Mouse (Mus musculus): ENCODE results near the gene Olfr430. TPM values are rescaled to one million over a fixed set of nuclear protein-coding genes. Genes with fewer than 3 reads are reported as not detected.
"Not testable (repeated sequence)": the region's sequence is repeated elsewhere in the genome, so short reads cannot be mapped to it uniquely, and the experiment has no call there.

Gene Olfr430
- not detected in 2 replicates for polyA plus RNA-seq (2014; fragmentation: Nextera tagmentation; extraction: Ambion mirVana)

DNA sequence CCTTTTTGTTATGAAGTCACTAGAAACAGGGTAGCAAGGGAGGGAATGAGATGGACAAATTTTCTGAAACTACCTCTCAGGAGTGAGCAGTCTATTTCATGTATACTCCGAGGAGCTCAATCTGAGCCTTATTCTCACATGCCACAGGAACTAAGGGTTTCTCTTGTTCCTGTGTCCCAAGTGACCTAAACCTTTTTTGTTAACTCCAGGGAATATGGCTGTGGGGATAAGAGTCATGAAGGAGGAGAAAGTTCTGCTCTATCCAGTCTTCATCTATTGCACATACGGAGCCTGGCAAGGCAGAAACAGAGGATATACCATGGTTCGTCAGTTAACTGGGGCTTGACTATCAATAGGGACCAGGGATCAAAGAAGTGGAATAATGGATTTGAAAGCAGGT is at the start of gene Olfr430:
Gene Olfr430 (plus strand): TSS at position 301 of the 400 bp plus-strand sequence.
- no peak for ATAC-seq (replicated peaks; ENCODE audit: low FRiP score)
- WGBS, result 81% methylated on average over 3 of the region's 3 CpGs

DNA sequence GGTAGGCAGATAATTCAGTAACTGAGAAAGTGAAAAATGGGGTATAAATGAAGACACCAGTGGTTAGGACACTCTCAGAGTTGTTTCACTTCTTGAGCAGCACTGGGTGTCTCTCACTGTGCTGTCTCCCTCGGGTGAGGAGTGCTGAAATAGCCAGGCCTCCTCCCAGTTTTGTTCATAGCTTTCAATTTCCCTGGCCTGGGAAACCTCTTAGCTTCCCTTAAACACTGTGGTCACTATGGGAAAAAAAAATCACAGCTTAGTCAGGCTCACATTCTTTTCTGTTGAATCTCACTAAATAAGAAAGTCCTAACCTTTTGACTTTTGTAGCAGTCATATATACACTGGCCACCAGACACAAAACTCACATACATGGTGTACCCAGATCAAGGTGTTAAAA is 34.7 kb upstream of the Olfr430 start, which contains the start of gene Ifi205:
Gene Ifi205 (minus strand): TSS at position 113 of the 400 bp plus-strand sequence.
- DNase-seq (ENCODE audit: low spot score) (no peak), ATAC-seq (replicated peaks; ENCODE audit: low FRiP score) (no peak)
- 45% methylated on average over 1 of the region's 1 CpGs for WGBS
- Histone ChIP-seq H3K9me3 (ENCODE audit: control insufficient read depth, low read length) (no peaks in the 10 kb centered on the region), H3K27me3 (ENCODE audit: control insufficient read depth, insufficient read depth, low read length) (no peaks in the 10 kb centered on the region), H3K4me2 (ENCODE audit: low read depth, low read length, severe bottlenecking) (no peak within 1 kb of the TSS), H3K9ac (ENCODE audit: low read length) (no peak within 1 kb of the TSS), H3K36me3 (ENCODE audit: control insufficient read depth, insufficient read depth, low read length) (no peaks in the 10 kb centered on the region), H3K27ac (ENCODE audit: low read depth, low read length) (no peak within 1 kb of the TSS), H3K4me1 (replicated peaks; ENCODE audit: control insufficient read depth, insufficient read depth, low read length) (no peaks in the 10 kb centered on the region), H3K4me3 (ENCODE audit: low read depth, low read length) (no peak within 1 kb of the TSS)

More for the DNA sequence above, at the start of gene Olfr430:
- Histone ChIP-seq H3K4me1 (replicated peaks; ENCODE audit: control insufficient read depth, insufficient read depth, low read length) (no peaks in the 10 kb centered on the region), H3K9me3 (ENCODE audit: control insufficient read depth, low read length) (no peaks in the 10 kb centered on the region), H3K4me3 (ENCODE audit: low read depth, low read length) (no peak within 1 kb of the TSS), H3K27ac (ENCODE audit: low read depth, low read length) (no peak within 1 kb of the TSS), H3K4me2 (ENCODE audit: low read depth, low read length, severe bottlenecking) (no peak within 1 kb of the TSS), H3K36me3 (ENCODE audit: control insufficient read depth, insufficient read depth, low read length) (no peaks in the 10 kb centered on the region), H3K9ac (ENCODE audit: low read length) (no peak within 1 kb of the TSS), H3K27me3 (ENCODE audit: control insufficient read depth, insufficient read depth, low read length) (no peaks in the 10 kb centered on the region)
- DNase-seq (ENCODE audit: low spot score), result no peak

DNA sequence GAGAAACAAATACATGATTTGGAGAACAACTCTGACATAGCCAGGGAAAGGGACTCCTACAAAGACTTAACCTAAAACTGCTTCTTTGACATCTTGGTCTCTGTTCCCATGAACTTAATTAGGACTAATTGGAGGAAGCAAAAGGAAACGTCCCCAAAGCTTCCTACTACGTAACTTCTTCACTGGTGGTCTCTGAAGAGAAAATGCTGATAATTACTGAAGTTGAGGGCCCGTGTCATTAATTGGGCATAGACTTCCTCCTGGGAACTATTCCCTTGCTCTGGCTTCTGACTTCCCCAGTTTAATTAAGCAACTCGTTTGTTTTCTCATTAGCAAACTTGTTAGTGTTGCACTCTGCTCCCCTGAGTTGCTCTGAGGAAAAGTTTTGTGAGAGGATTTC is 30.6 kb upstream of the Olfr430 start:
- Histone ChIP-seq H3K27me3 (ENCODE audit: control insufficient read depth, insufficient read depth, low read length) (no peaks in the 10 kb centered on the region), H3K9me3 (ENCODE audit: control insufficient read depth, low read length) (no peaks in the 10 kb centered on the region), H3K4me2 (ENCODE audit: low read depth, low read length, severe bottlenecking) (no peak overlapping the region), H3K36me3 (ENCODE audit: control insufficient read depth, insufficient read depth, low read length) (no peaks in the 10 kb centered on the region), H3K27ac (ENCODE audit: low read depth, low read length) (no peak overlapping the region), H3K4me3 (ENCODE audit: low read depth, low read length) (no peak overlapping the region), H3K9ac (ENCODE audit: low read length) (no peak overlapping the region), H3K4me1 (replicated peaks; ENCODE audit: control insufficient read depth, insufficient read depth, low read length) (no peaks in the 10 kb centered on the region)
- DNase-seq (ENCODE audit: low spot score), result no peak
- ATAC-seq (replicated peaks; ENCODE audit: low FRiP score), result no peak
- WGBS, result 49% methylated on average over 4 of the region's 4 CpGs

DNA sequence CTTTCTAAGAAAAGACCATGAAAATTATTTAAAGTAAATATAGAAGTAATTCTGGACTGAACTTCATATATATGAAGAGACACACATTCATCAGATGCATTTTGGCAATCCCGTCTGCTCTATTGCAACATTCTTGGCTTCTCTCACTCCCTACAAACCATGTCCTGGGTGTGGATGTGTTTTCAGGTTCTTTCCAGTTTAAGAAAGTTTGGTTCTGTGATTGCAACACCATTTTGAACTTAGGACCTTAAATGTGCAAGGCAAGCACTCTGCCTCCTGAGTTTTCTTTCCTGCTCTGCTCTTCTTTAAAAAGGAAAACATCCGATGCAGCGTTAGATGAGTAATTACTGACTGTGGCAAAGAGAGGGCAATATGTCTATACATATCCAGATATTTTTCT is 27.9 kb upstream of the Olfr430 start:
- H3K9me3 ChIP-seq (ENCODE audit: control insufficient read depth, low read length), result no peaks in the 10 kb centered on the region
- no peak overlapping the region for H3K27ac ChIP-seq (ENCODE audit: low read depth, low read length)
- H3K4me3 ChIP-seq (ENCODE audit: low read depth, low read length), result no peak overlapping the region
- no peak overlapping the region for H3K9ac ChIP-seq (ENCODE audit: low read length)
- H3K4me2 ChIP-seq (ENCODE audit: low read depth, low read length, severe bottlenecking), result no peak overlapping the region
- no peaks in the 10 kb centered on the region for H3K36me3 ChIP-seq (ENCODE audit: control insufficient read depth, insufficient read depth, low read length)
- 92% methylated on average over 3 of the region's 3 CpGs for WGBS
- no peaks in the 10 kb centered on the region for H3K4me1 ChIP-seq (replicated peaks; ENCODE audit: control insufficient read depth, insufficient read depth, low read length)
- DNase-seq (ENCODE audit: low spot score) (no peak), ATAC-seq (replicated peaks; ENCODE audit: low FRiP score) (no peak)
- H3K27me3 ChIP-seq (ENCODE audit: control insufficient read depth, insufficient read depth, low read length), result no peaks in the 10 kb centered on the region

DNA sequence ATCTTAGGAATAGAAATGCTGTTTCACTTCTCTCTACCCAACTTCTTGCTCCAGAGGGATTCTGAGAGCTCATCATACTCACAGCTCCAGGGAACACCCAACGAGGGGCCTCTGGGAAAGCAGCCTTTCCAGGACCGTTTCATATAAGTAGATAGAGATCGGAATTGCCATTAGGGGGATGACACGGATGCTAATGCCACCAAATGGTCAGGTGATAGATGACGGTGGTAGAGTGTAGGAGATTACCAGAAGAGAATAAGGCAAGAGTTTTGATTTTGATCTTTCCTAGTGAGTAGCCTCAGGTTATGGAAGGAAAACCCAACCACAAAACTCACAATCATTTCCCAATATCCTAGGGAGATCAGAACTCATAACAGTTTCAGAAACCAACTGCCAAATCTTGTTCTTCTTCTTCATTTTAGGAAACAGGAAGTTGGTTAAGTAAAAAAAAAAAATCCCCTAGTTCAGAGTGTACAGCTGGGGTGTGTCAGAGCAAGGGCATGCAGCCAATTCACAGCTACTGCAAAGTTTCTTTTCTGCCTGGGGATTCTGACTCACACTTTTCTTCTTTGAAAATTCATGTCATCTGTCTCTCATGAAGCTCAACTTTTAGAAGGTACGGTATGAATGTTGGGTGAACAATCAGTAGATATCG is 25.8 kb upstream of the Olfr430 start, which contains the start of gene Olfr433:
Gene Olfr433 (plus strand): TSS at position 183 of the 655 bp plus-strand sequence.
- no peaks in the 10 kb centered on the region for H3K4me1 ChIP-seq (replicated peaks; ENCODE audit: control insufficient read depth, insufficient read depth, low read length)
- no peaks in the 10 kb centered on the region for H3K27me3 ChIP-seq (ENCODE audit: control insufficient read depth, insufficient read depth, low read length)
- WGBS, result 93% methylated on average over 7 of the region's 7 CpGs
- no peak within 1 kb of the TSS for H3K27ac ChIP-seq (ENCODE audit: low read depth, low read length)
- no peaks in the 10 kb centered on the region for H3K9me3 ChIP-seq (ENCODE audit: control insufficient read depth, low read length)
- no peak within 1 kb of the TSS for H3K4me3 ChIP-seq (ENCODE audit: low read depth, low read length)
- no peaks in the 10 kb centered on the region for H3K36me3 ChIP-seq (ENCODE audit: control insufficient read depth, insufficient read depth, low read length)
- H3K4me2 ChIP-seq (ENCODE audit: low read depth, low read length, severe bottlenecking), result no peak within 1 kb of the TSS
- ATAC-seq (replicated peaks; ENCODE audit: low FRiP score), result no peak
- no peak for DNase-seq (ENCODE audit: low spot score)
- H3K9ac ChIP-seq (ENCODE audit: low read length), result no peak within 1 kb of the TSS

DNA sequence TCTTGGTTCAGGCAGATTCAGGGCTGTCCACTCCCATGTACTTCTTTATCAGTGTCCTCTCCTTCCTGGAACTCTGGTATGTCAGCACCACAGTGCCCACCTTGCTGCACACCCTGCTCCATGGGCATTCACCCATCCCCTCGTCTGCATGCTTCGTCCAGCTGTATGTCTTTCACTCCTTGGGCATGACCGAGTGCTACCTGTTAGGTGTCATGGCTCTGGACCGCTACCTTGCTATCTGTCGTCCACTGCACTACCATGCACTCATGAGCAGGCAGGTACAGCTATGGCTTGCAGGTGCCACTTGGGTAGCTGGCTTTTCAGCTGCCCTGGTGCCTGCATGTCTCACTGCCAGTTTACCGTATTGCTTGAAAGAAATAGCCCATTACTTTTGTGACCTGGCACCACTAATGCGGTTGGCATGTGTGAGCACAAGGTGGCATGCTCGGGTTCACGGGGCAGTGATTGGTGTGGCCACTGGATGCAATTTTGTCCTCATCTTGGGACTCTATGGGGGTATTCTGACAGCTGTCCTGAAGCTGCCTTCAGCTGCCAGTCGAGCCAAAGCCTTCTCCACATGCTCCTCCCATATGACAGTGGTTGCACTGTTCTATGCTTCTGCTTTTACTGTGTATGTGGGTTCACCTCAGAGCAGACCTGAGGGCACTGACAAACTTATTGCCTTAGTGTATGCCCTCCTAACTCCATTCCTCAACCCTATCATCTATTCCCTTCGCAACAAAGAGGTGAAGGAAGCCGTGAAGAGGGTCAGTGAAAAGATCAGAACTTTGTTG is 24.1 kb upstream of the Olfr430 start:
- WGBS, result 89% methylated on average over 12 of the region's 12 CpGs
- not testable (repeated sequence) for H3K4me1 ChIP-seq (replicated peaks; ENCODE audit: control insufficient read depth, insufficient read depth, low read length); H3K4me3 ChIP-seq (ENCODE audit: low read depth, low read length); H3K9me3 ChIP-seq (ENCODE audit: control insufficient read depth, low read length); H3K36me3 ChIP-seq (ENCODE audit: control insufficient read depth, insufficient read depth, low read length); ATAC-seq (replicated peaks; ENCODE audit: low FRiP score); H3K4me2 ChIP-seq (ENCODE audit: low read depth, low read length, severe bottlenecking); H3K27me3 ChIP-seq (ENCODE audit: control insufficient read depth, insufficient read depth, low read length); H3K9ac ChIP-seq (ENCODE audit: low read length); DNase-seq (ENCODE audit: low spot score); H3K27ac ChIP-seq (ENCODE audit: low read depth, low read length)

DNA sequence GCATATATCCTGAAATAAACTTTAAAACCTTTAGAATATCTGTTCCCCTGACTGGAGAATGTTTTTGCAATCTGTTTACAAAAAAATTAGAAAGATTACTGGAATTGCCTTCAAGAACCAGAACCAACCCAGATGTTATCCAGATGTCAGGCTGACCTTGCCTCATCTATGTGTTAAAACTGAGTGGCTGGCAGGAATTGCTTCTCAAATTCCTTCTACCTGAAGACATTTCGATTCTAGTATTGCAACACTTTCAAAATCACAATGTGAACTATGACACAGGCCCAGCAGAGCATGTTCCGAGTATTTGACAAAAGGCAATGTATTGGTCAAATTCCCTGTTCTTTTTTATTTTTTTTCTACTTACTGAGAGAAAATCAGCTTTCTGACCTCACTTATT is 22.0 kb upstream of the Olfr430 start:
- ATAC-seq (replicated peaks; ENCODE audit: low FRiP score), result no peak
- no peak overlapping the region for H3K9ac ChIP-seq (ENCODE audit: low read length)
- no peak overlapping the region for H3K4me3 ChIP-seq (ENCODE audit: low read depth, low read length)
- no peak overlapping the region for H3K27ac ChIP-seq (ENCODE audit: low read depth, low read length)
- no peaks in the 10 kb centered on the region for H3K27me3 ChIP-seq (ENCODE audit: control insufficient read depth, insufficient read depth, low read length)
- H3K36me3 ChIP-seq (ENCODE audit: control insufficient read depth, insufficient read depth, low read length), result no peaks in the 10 kb centered on the region
- 77% methylated on average over 2 of the region's 2 CpGs for WGBS
- H3K4me2 ChIP-seq (ENCODE audit: low read depth, low read length, severe bottlenecking), result no peak overlapping the region
- no peaks in the 10 kb centered on the region for H3K4me1 ChIP-seq (replicated peaks; ENCODE audit: control insufficient read depth, insufficient read depth, low read length)
- no peak for DNase-seq (ENCODE audit: low spot score)
- H3K9me3 ChIP-seq (ENCODE audit: control insufficient read depth, low read length), result no peaks in the 10 kb centered on the region

DNA sequence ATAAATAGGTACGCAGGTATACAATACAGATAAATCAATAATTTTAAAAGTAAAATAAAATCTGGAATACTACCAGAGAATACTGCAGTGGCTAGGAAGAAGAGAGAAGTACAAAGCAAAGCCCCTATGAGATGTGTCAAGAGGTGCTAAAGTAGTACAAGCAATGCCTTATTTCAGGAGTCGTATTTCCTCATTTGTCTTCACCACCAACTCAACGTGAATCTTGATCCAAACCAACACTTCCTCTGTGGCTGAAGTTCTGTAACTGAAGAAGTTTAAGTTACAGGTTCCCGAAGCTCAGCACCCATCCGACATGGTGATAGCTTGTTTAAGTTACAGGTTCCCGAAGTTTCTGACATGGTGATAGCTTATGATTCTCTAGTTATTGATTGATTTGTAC is 18.2 kb upstream of the Olfr430 start:
- not testable (repeated sequence) for H3K9me3 ChIP-seq (ENCODE audit: control insufficient read depth, low read length); H3K9ac ChIP-seq (ENCODE audit: low read length); H3K27ac ChIP-seq (ENCODE audit: low read depth, low read length); H3K4me1 ChIP-seq (replicated peaks; ENCODE audit: control insufficient read depth, insufficient read depth, low read length); H3K36me3 ChIP-seq (ENCODE audit: control insufficient read depth, insufficient read depth, low read length); H3K4me2 ChIP-seq (ENCODE audit: low read depth, low read length, severe bottlenecking); DNase-seq (ENCODE audit: low spot score); H3K4me3 ChIP-seq (ENCODE audit: low read depth, low read length); H3K27me3 ChIP-seq (ENCODE audit: control insufficient read depth, insufficient read depth, low read length); ATAC-seq (replicated peaks; ENCODE audit: low FRiP score)
- WGBS, result 91% methylated on average over 6 of the region's 6 CpGs
